ENCODE assay signal across 26 mouse cellular contexts in genomic region chr14:57529786-57530515, GRCm38 (mm10). TPM values are rescaled to one million over a fixed set of nuclear protein-coding genes. Genes with fewer than 3 reads are reported as not detected.
DNase-seq lines count a peak whose midpoint lies in the region; ATAC-seq and TF ChIP-seq lines count a peak whose summit lies in the region.
"Had no signal": no experiment of that assay in that cellular context is flagged by ENCODE, and none has a peak within 500 bp of the region (broad histone marks: within the 10 kb centered on the region; RNA-seq: fewer than 3 reads in every experiment).

No protein-coding gene starts in this region.

- no peaks in the 10 kb centered on the region for H3K27me3 ChIP-seq in heart, adult 2 months (ENCODE audit: control insufficient read depth, insufficient read depth, low read length)
- peaks cover 12% of the 10 kb centered on the region for H3K27me3 ChIP-seq in midbrain, embryonic 11.5 days (ENCODE audit: control insufficient read depth, insufficient read depth, low read length)
- H3K27me3 ChIP-seq in midbrain, embryonic 13.5 days, result peaks cover 26% of the 10 kb centered on the region
- H3K27me3 ChIP-seq in intestine, embryonic 16.5 days (replicated peaks; ENCODE audit: control insufficient read depth, insufficient read depth, low read length), result no peaks in the 10 kb centered on the region

- H3K79me2 ChIP-seq in heart, adult 2 months (replicated peaks; ENCODE audit: control insufficient read depth, insufficient read depth, low read length), result no peaks in the 10 kb centered on the region

- 65% methylated on average over 5 of the region's 5 CpGs for WGBS in heart, adult 2 months
- 63% methylated on average over 5 of the region's 5 CpGs for WGBS in midbrain, embryonic 11.5 days
- 59% methylated on average over 5 of the region's 5 CpGs for WGBS in midbrain, embryonic 13.5 days
- 69% methylated on average over 5 of the region's 5 CpGs for WGBS in intestine, embryonic 16.5 days

- intact Hi-C loops in heart, adult 2 months (cut with DNase I), result no loop called here
- intact Hi-C loops in heart, postnatal 36 days (cut with DNase I), result no loop called here

- no peak for DNase-seq in heart, adult 2 months
- DNase-seq in heart, postnatal 36 days, result no peak
- DNase-seq in midbrain, embryonic 11.5 days (ENCODE audit: low spot score, missing footprints), result peak; percentile 59
- DNase-seq in ES-E14 (ENCODE audit: low read depth, low spot score), result no peak
- no peak for DNase-seq in cerebellum, adult 18-20 months
- DNase-seq: cerebellum, adult 9-11 months; embryo, embryonic 11 days; kidney, adult 18-20 months; kidney, postnatal 25 days; lung, embryonic 14.5 days; lung, postnatal 14 days; thymus, adult 2 months; thymus, postnatal 36 days had no signal

- no peak overlapping the region for H3K4me3 ChIP-seq in heart, adult 2 months
- no peak overlapping the region for H3K4me3 ChIP-seq in midbrain, embryonic 11.5 days (ENCODE audit: low read depth, low read length)
- no peak overlapping the region for H3K4me3 ChIP-seq in midbrain, embryonic 13.5 days (replicated peaks)
- H3K4me3 ChIP-seq in ES-E14 (ENCODE audit: insufficient read depth in 1 of 2, low read depth in 1 of 2, low read length in 2 of 2, poor library complexity in 1 of 2, severe bottlenecking in 1 of 2), result peak overlapping the region; percentile 5 to 27; a peak in 3 of 4 replicates
- H3K4me3 ChIP-seq in intestine, embryonic 16.5 days (ENCODE audit: low read length), result no peak overlapping the region
- H3K4me3 ChIP-seq: embryonic facial prominence, embryonic 13.5 days; forebrain, embryonic 10.5 days; heart, embryonic 15.5 days; hindbrain, embryonic 13.5 days; kidney, embryonic 15.5 days; limb, embryonic 12.5 days; liver, embryonic 15.5 days; midbrain, embryonic 12.5 days had no signal

- TF ChIP-seq EP300 in heart, adult 2 months (IDR thresholded peaks at IDR 0.05; ENCODE audit: insufficient read depth, low read depth, low read length), result no peak

- no peaks in the 10 kb centered on the region for H3K36me3 ChIP-seq in heart, adult 2 months (ENCODE audit: control insufficient read depth, insufficient read depth, low read length)
- H3K36me3 ChIP-seq in midbrain, embryonic 11.5 days (ENCODE audit: control insufficient read depth, insufficient read depth, low read length), result no peaks in the 10 kb centered on the region
- no peaks in the 10 kb centered on the region for H3K36me3 ChIP-seq in midbrain, embryonic 13.5 days
- H3K36me3 ChIP-seq in ES-E14 (ENCODE audit: control insufficient read depth, insufficient read depth, low read length, poor library complexity, severe bottlenecking), result no peaks in the 10 kb centered on the region
- H3K36me3 ChIP-seq in intestine, embryonic 16.5 days (ENCODE audit: control insufficient read depth, insufficient read depth, low read length), result no peaks in the 10 kb centered on the region
- H3K36me3 ChIP-seq: embryonic facial prominence, embryonic 13.5 days; forebrain, embryonic 10.5 days; heart, embryonic 15.5 days; hindbrain, embryonic 13.5 days; kidney, embryonic 15.5 days; limb, embryonic 12.5 days; liver, embryonic 15.5 days; midbrain, embryonic 12.5 days had no signal

- H3K9ac ChIP-seq in heart, adult 2 months (ENCODE audit: low read depth, low read length), result no peak overlapping the region
- no peak overlapping the region for H3K9ac ChIP-seq in midbrain, embryonic 11.5 days (ENCODE audit: low read length)
- no peak overlapping the region for H3K9ac ChIP-seq in midbrain, embryonic 13.5 days (replicated peaks)
- peak overlapping the region; percentile 74; the same call in 1 of the 2 replicates for H3K9ac ChIP-seq in ES-E14 (ENCODE audit: insufficient read depth, low read depth, low read length, poor library complexity, severe bottlenecking)
- peak overlapping the region; percentile 37; the same call in 1 of the 2 replicates for H3K9ac ChIP-seq in intestine, embryonic 16.5 days (ENCODE audit: low read depth, low read length)
- H3K9ac ChIP-seq: embryonic facial prominence, embryonic 13.5 days; heart, embryonic 15.5 days; hindbrain, embryonic 13.5 days; kidney, embryonic 15.5 days; limb, embryonic 12.5 days; liver, embryonic 15.5 days; lung, embryonic 14.5 days; midbrain, embryonic 12.5 days had no signal

- in situ Hi-C loops in ES-E14 (cut with MboI; ENCODE audit: low sequenced_read_pairs in 2 of 2, unreplicated experiment in 2 of 2), result no loop called here

- TF ChIP-seq POLR2A in heart, adult 2 months (IDR thresholded peaks at IDR 0.05; ENCODE audit: insufficient read depth, low read depth, low read length), result no peak

- ATAC-seq in midbrain, embryonic 11.5 days (ENCODE audit: low FRiP score), result no peak
- ATAC-seq in midbrain, embryonic 13.5 days, result no peak
- ATAC-seq in intestine, embryonic 16.5 days, result no peak
- no peak for ATAC-seq in activated CD4-positive, CD25-positive, alpha-beta regulatory T cell, adult 4 months
- ATAC-seq: forebrain, embryonic 16.5 days had no signal

- H3K4me2 ChIP-seq in midbrain, embryonic 11.5 days, result no peak overlapping the region
- no peak overlapping the region for H3K4me2 ChIP-seq in midbrain, embryonic 13.5 days (replicated peaks)
- no peak overlapping the region for H3K4me2 ChIP-seq in intestine, embryonic 16.5 days (ENCODE audit: low read depth, low read length)
- H3K4me2 ChIP-seq: embryonic facial prominence, embryonic 13.5 days; heart, embryonic 15.5 days; hindbrain, embryonic 13.5 days; kidney, embryonic 15.5 days; limb, embryonic 12.5 days; liver, embryonic 15.5 days; lung, embryonic 14.5 days; midbrain, embryonic 12.5 days had no signal

- no peaks in the 10 kb centered on the region for H3K9me3 ChIP-seq in midbrain, embryonic 11.5 days (ENCODE audit: control insufficient read depth, low read length)
- H3K9me3 ChIP-seq in midbrain, embryonic 13.5 days, result no peaks in the 10 kb centered on the region
- H3K9me3 ChIP-seq in ES-E14 (ENCODE audit: control insufficient read depth, insufficient read depth, low read depth, low read length), result no peaks in the 10 kb centered on the region
- H3K9me3 ChIP-seq in intestine, embryonic 16.5 days (ENCODE audit: control insufficient read depth, low read length), result no peaks in the 10 kb centered on the region
- H3K9me3 ChIP-seq: embryonic facial prominence, embryonic 13.5 days; forebrain, embryonic 10.5 days; heart, embryonic 15.5 days; hindbrain, embryonic 13.5 days; kidney, embryonic 15.5 days; limb, embryonic 12.5 days; liver, embryonic 15.5 days; midbrain, embryonic 12.5 days had no signal

- TF ChIP-seq CTCF in heart, adult 2 months (IDR thresholded peaks at IDR 0.05), result no peak

- H3K27ac ChIP-seq in heart, adult 2 months, result peak overlapping the region; percentile 30; the same call in 1 of the 2 replicates
- no peak overlapping the region for H3K27ac ChIP-seq in midbrain, embryonic 11.5 days (ENCODE audit: low read depth, low read length)
- H3K27ac ChIP-seq in midbrain, embryonic 13.5 days, result no peak overlapping the region
- peak overlapping the region; percentile 97 for H3K27ac ChIP-seq in ES-E14 (ENCODE audit: insufficient read depth, low read depth, low read length, poor library complexity, severe bottlenecking)
- peak overlapping the region; percentile 28; the same call in 1 of the 2 replicates for H3K27ac ChIP-seq in intestine, embryonic 16.5 days (ENCODE audit: low read length)
- H3K27ac ChIP-seq: embryonic facial prominence, embryonic 13.5 days; forebrain, embryonic 10.5 days; heart, embryonic 15.5 days; hindbrain, embryonic 13.5 days; kidney, embryonic 15.5 days; limb, embryonic 12.5 days; liver, embryonic 15.5 days; midbrain, embryonic 12.5 days had no signal

- H3K4me1 ChIP-seq in heart, adult 2 months (ENCODE audit: control insufficient read depth, insufficient read depth, low read length), result peaks cover 10% of the 10 kb centered on the region
- peaks cover 18% of the 10 kb centered on the region for H3K4me1 ChIP-seq in midbrain, embryonic 11.5 days (ENCODE audit: control insufficient read depth, insufficient read depth, low read length)
- peaks cover 31% of the 10 kb centered on the region for H3K4me1 ChIP-seq in midbrain, embryonic 13.5 days (replicated peaks)
- H3K4me1 ChIP-seq in ES-E14 (ENCODE audit: control insufficient read depth in 2 of 2, insufficient read depth in 2 of 2, low read length in 2 of 2, poor library complexity in 1 of 2), result peaks cover 5 to 48% of the 10 kb centered on the region in 2 experiments
- peaks cover 28% of the 10 kb centered on the region for H3K4me1 ChIP-seq in intestine, embryonic 16.5 days (ENCODE audit: control insufficient read depth, insufficient read depth, low read length)

TF ChIP-seq in ES-E14, 5 proteins besides CTCF, POLR2A, EP300 and RAD21:
- TF ChIP-seq MAFK (IDR thresholded peaks at IDR 0.05; ENCODE audit: insufficient read depth, low read depth, low read length) (no peak), ZNF384 (IDR thresholded peaks at IDR 0.05; ENCODE audit: low read depth, low read length) (peak; percentile 92)

RNA-seq across cellular contexts. Expression of gene Il17d, which starts 5.4 kb away (rescaled TPM):
- 1 to 10 TPM; 2.2 to 3.3 TPM for total RNA-seq in heart, adult 2 months (2021)
- polyA plus RNA-seq in heart, adult 2 months (2012; rRNA removed), result 8.0 and 10.1 TPM in 2 replicates
- total RNA-seq in heart, postnatal 36 days (2021), result 1 to 10 TPM; 2.5 to 4.9 TPM
- polyA plus RNA-seq in midbrain, embryonic 11.5 days (2014; fragmentation: Nextera tagmentation; extraction: Ambion mirVana), result 1.5 and 1.7 TPM in 2 replicates
- polyA plus RNA-seq in midbrain, embryonic 13.5 days (2015; fragmentation: Nextera tagmentation; extraction: Ambion mirVana), result 2.6 and 4.4 TPM in 2 replicates
- total RNA-seq in ES-E14 (2012; rRNA removed), result 2.6 and 5.3 TPM in 2 replicates
- 0.51 and 4.2 TPM in 2 replicates for polyA plus RNA-seq in intestine, embryonic 16.5 days (2015; fragmentation: Nextera tagmentation; extraction: Ambion mirVana)
- not detected for polyA plus RNA-seq in activated CD4-positive, CD25-positive, alpha-beta regulatory T cell, adult 4 months (2017; shearing (Covaris generic))
- total RNA-seq: liver, adult 2 months had no signal

RNA-seq across cellular contexts. Expression of gene Eef1akmt1, which starts 41.5 kb away (rescaled TPM):
- total RNA-seq in heart, adult 2 months (2021), result 10 to 100 TPM; 32.4 to 34.0 TPM
- 33.8 and 55.6 TPM in 2 replicates for polyA plus RNA-seq in heart, adult 2 months (2012; rRNA removed)
- total RNA-seq in heart, postnatal 36 days (2021), result 10 to 100 TPM; 30.6 to 33.2 TPM
- polyA plus RNA-seq in midbrain, embryonic 11.5 days (2014; fragmentation: Nextera tagmentation; extraction: Ambion mirVana), result 82.0 and 87.2 TPM in 2 replicates
- 88.9 and 89.0 TPM in 2 replicates for polyA plus RNA-seq in midbrain, embryonic 13.5 days (2015; fragmentation: Nextera tagmentation; extraction: Ambion mirVana)
- total RNA-seq in ES-E14 (2012; rRNA removed), result 29.2 and 38.6 TPM in 2 replicates
- polyA plus RNA-seq in intestine, embryonic 16.5 days (2015; fragmentation: Nextera tagmentation; extraction: Ambion mirVana), result 89.8 and 91.7 TPM in 2 replicates
- polyA plus RNA-seq in activated CD4-positive, CD25-positive, alpha-beta regulatory T cell, adult 4 months (2017; shearing (Covaris generic)), result 100 to 1,000 TPM; 125 to 148 TPM

Comparison
In these comparisons a context has a peak if more than half of its experiments do, and no peak if none do; other contexts are left out.
1. H3K27ac ChIP-seq: peak in heart, adult 2 months (single experiment), ES-E14 (single experiment) and intestine, embryonic 16.5 days (single experiment); none in midbrain, embryonic 11.5 days (single experiment) and midbrain, embryonic 13.5 days (single experiment).
2. H3K4me3 ChIP-seq: peak in ES-E14 (2 of 2); none in heart, adult 2 months (single experiment), midbrain, embryonic 11.5 days (single experiment), midbrain, embryonic 13.5 days (single experiment) and intestine, embryonic 16.5 days (single experiment).
3. H3K9ac ChIP-seq: peak in ES-E14 (single experiment) and intestine, embryonic 16.5 days (single experiment); none in heart, adult 2 months (single experiment), midbrain, embryonic 11.5 days (single experiment) and midbrain, embryonic 13.5 days (single experiment).